Comparison of ENCODE assay signal across 10 mouse cellular contexts in the genomic region with DNA sequence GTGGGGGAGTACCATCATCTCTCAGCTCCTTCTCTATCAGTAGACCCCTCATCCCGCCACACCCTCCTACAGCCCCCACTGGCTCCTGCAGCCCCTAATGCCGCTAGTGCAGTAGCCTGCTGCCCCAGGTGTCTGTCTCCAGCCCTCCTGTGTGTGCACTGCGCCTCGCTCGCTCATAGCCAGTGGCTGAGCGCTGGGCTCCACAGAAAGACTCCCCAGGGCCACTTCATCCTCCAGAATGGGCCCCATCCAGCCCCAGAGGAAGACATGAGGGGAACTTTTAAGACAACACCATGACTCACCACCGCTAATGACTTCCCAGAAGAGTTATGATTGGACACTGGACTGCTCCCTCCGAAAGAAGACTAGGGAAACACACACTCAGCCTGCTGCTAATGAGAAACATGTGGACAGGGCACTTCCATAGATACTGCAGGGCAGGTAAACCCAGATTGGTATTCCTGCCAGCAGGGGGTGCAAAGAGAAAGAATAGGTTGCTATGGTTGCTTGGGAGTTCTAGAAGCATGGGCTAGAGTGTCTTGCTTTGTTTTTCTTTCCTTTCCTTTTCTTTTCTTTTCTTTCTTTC. TPM values are rescaled to one million over a fixed set of nuclear protein-coding genes. Genes with fewer than 3 reads are reported as not detected.
A peak's percentile ranks its signal among the peaks of the same experiment; 100 is the strongest.
DNase-seq lines count a peak whose midpoint lies in the region; ATAC-seq and TF ChIP-seq lines count a peak whose summit lies in the region.
"Had no signal": no experiment of that assay in that cellular context is flagged by ENCODE, and none has a peak within 500 bp of the region (broad histone marks: within the 10 kb centered on the region; RNA-seq: fewer than 3 reads in every experiment).

No protein-coding gene starts in this region.

- no peaks in the 10 kb centered on the region for H3K9me3 ChIP-seq in kidney, embryonic 14.5 days (ENCODE audit: control insufficient read depth, low read length)
- H3K9me3 ChIP-seq in liver, embryonic 14.5 days (ENCODE audit: control insufficient read depth, low read length) = no peaks in the 10 kb centered on the region
- H3K9me3 ChIP-seq: heart, embryonic 13.5 days had no signal

- peak; percentile 32 for DNase-seq in kidney, adult 18-20 months
- DNase-seq in CD4-positive, CD25-positive, alpha-beta regulatory T cell, adult 2 months (ENCODE audit: low read depth, low spot score) = peak; percentile 60
- DNase-seq in embryo, embryonic 10 days (ENCODE audit: low spot score) = peak; percentile 68
- DNase-seq in liver, embryonic 14.5 days (ENCODE audit: low read depth in 3 of 3, low spot score in 3 of 3) = no peak
- DNase-seq in layer of hippocampus, adult 9-11 months = no peak
- DNase-seq in layer of hippocampus, postnatal 25 days (ENCODE audit: extremely low spot score in 1 of 2, low spot score in 1 of 2) = no peak

- WGBS in kidney, embryonic 14.5 days = 66% methylated on average over 8 of the region's 8 CpGs
- 62% methylated on average over 8 of the region's 8 CpGs for WGBS in liver, embryonic 14.5 days (ENCODE audit: insufficient replicate concordance)

- H3K4me2 ChIP-seq in kidney, embryonic 14.5 days (replicated peaks; ENCODE audit: low read depth, low read length) = no peak overlapping the region
- H3K4me2 ChIP-seq in liver, embryonic 14.5 days (ENCODE audit: low read depth) = no peak overlapping the region
- H3K4me2 ChIP-seq: heart, embryonic 13.5 days had no signal

- H3K4me1 ChIP-seq in kidney, embryonic 14.5 days (ENCODE audit: control insufficient read depth, insufficient read depth, low read length) = no peaks in the 10 kb centered on the region
- no peaks in the 10 kb centered on the region for H3K4me1 ChIP-seq in liver, embryonic 14.5 days (replicated peaks; ENCODE audit: control insufficient read depth in 2 of 2, insufficient read depth in 2 of 2, low read length in 1 of 2)
- H3K4me1 ChIP-seq: heart, embryonic 13.5 days had no signal

- no peak overlapping the region for H3K4me3 ChIP-seq in kidney, embryonic 14.5 days (ENCODE audit: low read length)
- H3K4me3 ChIP-seq in liver, embryonic 14.5 days (ENCODE audit: insufficient read depth in 1 of 2, low read depth in 2 of 2, low read length in 2 of 2) = no peak overlapping the region
- H3K4me3 ChIP-seq: heart, embryonic 13.5 days had no signal

- TF ChIP-seq CTCF in liver, embryonic 14.5 days (IDR thresholded peaks at IDR 0.05; ENCODE audit: low read depth) = peak; percentile 46; the same call in 1 of the 2 replicates

- H3K27ac ChIP-seq in kidney, embryonic 14.5 days (ENCODE audit: low read depth, low read length) = no peak overlapping the region
- H3K27ac ChIP-seq in liver, embryonic 14.5 days = no peak overlapping the region
- H3K27ac ChIP-seq: heart, embryonic 13.5 days; macrophage had no signal

- ATAC-seq in kidney, embryonic 14.5 days (ENCODE audit: low FRiP score, low TSS enrichment) = no peak
- ATAC-seq in liver, embryonic 14.5 days (ENCODE audit: insufficient read depth) = no peak
- no peak for ATAC-seq in erythroid progenitor cell, adult 5-6 weeks (replicated peaks; ENCODE audit: low FRiP score, poor library complexity, severe bottlenecking)

- no peak overlapping the region for H3K9ac ChIP-seq in kidney, embryonic 14.5 days (ENCODE audit: low read depth, low read length)
- H3K9ac ChIP-seq in liver, embryonic 14.5 days (replicated peaks) = no peak overlapping the region
- H3K9ac ChIP-seq: heart, embryonic 13.5 days had no signal

- H3K27me3 ChIP-seq in kidney, embryonic 14.5 days (ENCODE audit: control insufficient read depth, insufficient read depth, low read length) = no peaks in the 10 kb centered on the region
- H3K27me3 ChIP-seq in liver, embryonic 14.5 days (ENCODE audit: control insufficient read depth, insufficient read depth, low read length) = no peaks in the 10 kb centered on the region

- no peak for TF ChIP-seq EP300 in liver, embryonic 14.5 days (IDR thresholded peaks at IDR 0.05; ENCODE audit: low read depth)

- no peaks in the 10 kb centered on the region for H3K36me3 ChIP-seq in kidney, embryonic 14.5 days (ENCODE audit: control insufficient read depth, insufficient read depth, low read length)
- H3K36me3 ChIP-seq in liver, embryonic 14.5 days (replicated peaks; ENCODE audit: control insufficient read depth, insufficient read depth, low read depth) = no peaks in the 10 kb centered on the region
- H3K36me3 ChIP-seq: heart, embryonic 13.5 days had no signal

RNA-seq across cellular contexts. Expression of gene Npffr1, which starts 15.5 kb away (rescaled TPM):
- 0.27 TPM in 1 of 2 replicates, not detected in the other for polyA plus RNA-seq in kidney, embryonic 14.5 days (2014; fragmentation: Nextera tagmentation; extraction: Ambion mirVana)
- 0.01 TPM in 1 of 2 replicates, not detected in the other for polyA plus RNA-seq in liver, embryonic 14.5 days (2012; rRNA removed)
- not detected in 2 replicates for polyA plus RNA-seq in liver, embryonic 14.5 days (2014; fragmentation: Nextera tagmentation; extraction: Ambion mirVana)
- not detected in 2 replicates for total RNA-seq in erythroid progenitor cell, adult 5-6 weeks (2015; ENCODE audit: low replicate concordance)
- total RNA-seq in erythroid progenitor cell, adult 5-6 weeks (2017; ENCODE audit: low replicate concordance) = not detected in 2 replicates
- 1 to 10 TPM; 4.0 to 4.8 TPM for total RNA-seq in layer of hippocampus, postnatal 25 days (2021)
- polyA plus RNA-seq: macrophage had no signal

RNA-seq across cellular contexts. Expression of gene Ppa1, which starts 37.6 kb away (rescaled TPM):
- 205 and 217 TPM in 2 replicates for polyA plus RNA-seq in kidney, embryonic 14.5 days (2014; fragmentation: Nextera tagmentation; extraction: Ambion mirVana)
- polyA plus RNA-seq in liver, embryonic 14.5 days (2012; rRNA removed) = 28.2 and 51.8 TPM in 2 replicates
- polyA plus RNA-seq in liver, embryonic 14.5 days (2014; fragmentation: Nextera tagmentation; extraction: Ambion mirVana) = 96.8 and 98.1 TPM in 2 replicates
- 13.8 and 15.1 TPM in 2 replicates for total RNA-seq in erythroid progenitor cell, adult 5-6 weeks (2015; ENCODE audit: low replicate concordance)
- total RNA-seq in erythroid progenitor cell, adult 5-6 weeks (2017; ENCODE audit: low replicate concordance) = 7.0 and 17.5 TPM in 2 replicates
- 100 to 1,000 TPM in 1 of 2 experiments, 10 to 100 TPM in 1; 99.5 to 110 TPM for total RNA-seq in layer of hippocampus, postnatal 25 days (2021)

Comparison
In these comparisons a context has a peak if more than half of its experiments do, and no peak if none do; other contexts are left out.
1. DNase-seq: peak in kidney, adult 18-20 months (single experiment), CD4-positive, CD25-positive, alpha-beta regulatory T cell, adult 2 months (single experiment) and embryo, embryonic 10 days (single experiment); none in liver, embryonic 14.5 days (0 of 3), layer of hippocampus, adult 9-11 months (single experiment) and layer of hippocampus, postnatal 25 days (0 of 2).
2. RNA of gene Npffr1, which starts 15.5 kb away (total RNA-seq): 4.0 to 4.8 TPM in layer of hippocampus, postnatal 25 days; not detected in erythroid progenitor cell, adult 5-6 weeks; every median in the first group is over 4 times any median in the second.
3. RNA of gene Ppa1, which starts 37.6 kb away (total RNA-seq): 99.5 to 110 TPM in layer of hippocampus, postnatal 25 days; 7.0 to 17.5 TPM in erythroid progenitor cell, adult 5-6 weeks; every median in the first group is over 4 times any median in the second.